Mouse (Mus musculus) stomach, embryonic 15.5 days (tissue): ENCODE results near the gene Vti1a. TPM values are rescaled to one million over a fixed set of nuclear protein-coding genes. Genes with fewer than 3 reads are reported as not detected.

Experiments
- ATAC-seq: fragments of 200-750 bp; cut with Nextera tagmentation; 2 replicates; pipeline ENCODE4 v1.8.0; 2017; ENCODE audit warnings: low read depth, moderate number of reproducible peaks, moderate TSS enrichment; ENCODE audit not compliant: insufficient read depth, low FRiP score
- H3K27ac ChIP-seq: fragments of 300-500 bp; sonication (generic); 2 replicates; pipeline ENCODE4 v1.5.1; 2015; ENCODE audit warnings: mild to moderate bottlenecking, inconsistent platforms
- H3K27me3 ChIP-seq: fragments of 300-500 bp; sonication (generic); replicated peaks from 2 replicates; pipeline ENCODE4 v1.6.1; 2015; ENCODE audit warnings: inconsistent platforms
- H3K36me3 ChIP-seq: fragments of 300-500 bp; sonication (generic); 2 replicates; pipeline ENCODE4 v1.6.1; 2015; ENCODE audit warnings: inconsistent platforms
- H3K4me1 ChIP-seq: fragments of 300-500 bp; sonication (generic); 2 replicates; pipeline ENCODE4 v1.6.1; 2015; ENCODE audit warnings: inconsistent platforms
- H3K4me2 ChIP-seq: fragments of 300-500 bp; sonication (generic); 2 replicates; pipeline ENCODE4 v1.6.1; 2015; ENCODE audit warnings: mild to moderate bottlenecking, inconsistent platforms
- H3K4me3 ChIP-seq: fragments of 300-500 bp; sonication (generic); replicated peaks from 2 replicates; pipeline ENCODE4 v1.5.1; 2015; ENCODE audit warnings: inconsistent platforms
- H3K9ac ChIP-seq: fragments of 300-500 bp; sonication (generic); 2 replicates; pipeline ENCODE4 v1.6.1; 2015; ENCODE audit warnings: inconsistent platforms
- H3K9me3 ChIP-seq: fragments of 300-500 bp; sonication (generic); 2 replicates; pipeline ENCODE4 v1.6.1; 2016; ENCODE audit warnings: inconsistent platforms
- WGBS: fragments of 180-500 bp; shearing (Covaris S2); methylation state at CpG from one replicate; pipeline ENCODE4 v1.1.7; 2015; 5-methylcytosine and 5-hydroxymethylcytosine counted together
- polyA plus RNA-seq: library from polyadenylated mRNA; unstranded; fragments of >200 nt; fragmentation: Nextera tagmentation; extraction: Ambion mirVana; gene quantifications from 2 replicates; pipeline ENCODE4 v1.2.1, GENCODE M21; 2015

Gene Vti1a
- polyA plus RNA-seq, 1 experiment from 2014 or later: 23.5 TPM

- no peak for ATAC-seq
- no peaks in the 10 kb centered on the region for H3K27me3 ChIP-seq
- no peaks in the 10 kb centered on the region for H3K4me1 ChIP-seq
- WGBS: 80% methylated on average over 7 of the region's 7 CpGs
- H3K4me2 ChIP-seq: no peak overlapping the region
- H3K27ac ChIP-seq: no peak overlapping the region
- H3K4me3 ChIP-seq: no peak overlapping the region
- H3K36me3 ChIP-seq: no peaks in the 10 kb centered on the region
- H3K9me3 ChIP-seq: no peaks in the 10 kb centered on the region
- H3K9ac ChIP-seq: no peak overlapping the region
These were observed 336.7 kb downstream of the Vti1a start for GRCm38 (mm10) chr19:55652693-55653265.

DNA sequence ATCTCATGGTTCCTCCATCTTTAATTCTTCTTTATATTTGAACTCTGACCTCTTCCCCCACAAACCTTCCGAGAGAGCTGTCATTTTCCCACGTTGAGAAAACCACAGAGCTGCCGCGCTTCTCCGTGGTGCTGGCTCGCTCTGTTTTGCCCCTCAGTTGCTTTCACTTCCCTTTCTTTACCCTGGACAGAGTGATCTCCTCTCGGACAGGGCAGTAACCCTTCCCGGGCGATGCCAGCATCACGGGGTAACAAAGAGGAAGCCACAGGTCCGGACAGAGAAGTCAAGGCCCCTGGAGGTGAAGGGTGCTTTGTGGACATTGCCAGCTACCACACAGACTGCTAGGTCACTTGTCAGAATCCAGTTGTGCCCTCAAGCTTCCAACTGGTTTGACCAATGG is 344.1 kb downstream of the Vti1a start:
- H3K4me1 ChIP-seq: no peaks in the 10 kb centered on the region
- H3K9me3 ChIP-seq: no peaks in the 10 kb centered on the region
- 84% methylated on average over 11 of the region's 11 CpGs for WGBS
- ATAC-seq: no peak
- H3K27ac ChIP-seq: no peak overlapping the region
- H3K27me3 ChIP-seq: no peaks in the 10 kb centered on the region
- H3K4me3 ChIP-seq: no peak overlapping the region
- H3K4me2 ChIP-seq: no peak overlapping the region
- H3K9ac ChIP-seq: no peak overlapping the region
- H3K36me3 ChIP-seq: no peaks in the 10 kb centered on the region

DNA sequence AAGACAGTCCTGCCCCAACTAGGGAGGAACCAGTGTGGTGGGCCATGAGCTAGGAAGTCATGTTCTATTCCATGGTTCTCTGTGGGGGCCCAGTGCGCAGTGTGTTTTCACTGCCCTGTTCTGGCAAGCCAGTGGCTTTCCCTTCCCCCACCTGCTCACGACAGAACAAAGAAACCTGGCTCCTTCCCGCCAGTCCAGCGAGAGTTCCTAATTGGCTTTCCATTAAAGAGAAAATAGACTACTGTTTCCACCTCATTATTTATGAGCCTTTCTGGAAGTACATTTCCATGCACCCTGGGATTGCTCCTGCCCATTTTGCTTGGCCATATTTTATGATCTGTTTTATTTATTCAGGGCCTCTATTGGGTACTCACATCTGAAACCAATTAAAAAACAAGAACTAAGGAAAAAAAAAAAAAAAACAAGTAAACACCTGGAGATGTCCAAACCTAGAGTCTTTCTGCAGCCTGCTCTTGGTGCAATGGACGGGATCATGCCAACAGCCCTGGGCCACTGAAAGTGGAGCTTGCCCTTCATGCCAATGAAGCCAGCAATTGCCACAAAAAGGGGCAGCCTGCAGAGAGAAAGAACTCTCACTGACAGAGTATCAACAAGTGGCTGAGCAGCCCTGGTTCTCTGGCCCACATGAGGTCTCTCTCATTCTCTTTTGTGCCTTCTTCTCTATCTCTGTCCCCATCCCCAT is 346.6 kb downstream of the Vti1a start:
- Histone ChIP-seq H3K36me3 (no peaks in the 10 kb centered on the region), H3K4me2 (no peak overlapping the region), H3K9ac (no peak overlapping the region), H3K27ac (no peak overlapping the region), H3K4me1 (no peaks in the 10 kb centered on the region), H3K27me3 (no peaks in the 10 kb centered on the region), H3K4me3 (no peak overlapping the region), H3K9me3 (no peaks in the 10 kb centered on the region)
- 46% methylated on average over 5 of the region's 5 CpGs for WGBS
- no peak for ATAC-seq

DNA sequence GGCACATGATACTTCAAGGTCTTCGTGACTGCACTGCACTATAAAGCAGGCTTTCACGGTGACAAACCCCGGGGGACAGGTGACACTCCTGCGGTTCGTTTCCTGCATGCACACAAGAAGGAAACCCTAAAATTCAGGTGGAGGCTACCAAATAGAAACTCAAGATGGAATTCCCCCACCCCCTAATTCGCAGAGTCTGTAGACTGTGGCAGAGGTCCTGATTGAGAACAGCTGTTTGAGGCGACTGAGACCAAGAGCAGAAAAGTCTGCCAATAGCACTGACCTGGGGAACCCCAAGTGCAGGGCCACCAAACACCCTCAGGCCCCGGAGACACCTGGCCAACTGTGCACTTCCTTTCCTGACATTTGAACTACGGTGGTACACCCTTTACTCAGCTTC is 351.7 kb downstream of the Vti1a start:
- H3K9ac ChIP-seq: no peak overlapping the region
- H3K27ac ChIP-seq: no peak overlapping the region
- H3K27me3 ChIP-seq: no peaks in the 10 kb centered on the region
- H3K4me1 ChIP-seq: no peaks in the 10 kb centered on the region
- WGBS: 70% methylated on average over 9 of the region's 9 CpGs
- H3K9me3 ChIP-seq: no peaks in the 10 kb centered on the region
- H3K4me2 ChIP-seq: no peak overlapping the region
- ATAC-seq: no peak
- H3K36me3 ChIP-seq: no peaks in the 10 kb centered on the region
- no peak overlapping the region for H3K4me3 ChIP-seq

- Histone ChIP-seq H3K9ac (no peak overlapping the region), H3K27ac (no peak overlapping the region), H3K4me2 (no peak overlapping the region), H3K27me3 (no peaks in the 10 kb centered on the region), H3K36me3 (no peaks in the 10 kb centered on the region), H3K4me3 (no peak overlapping the region), H3K4me1 (no peaks in the 10 kb centered on the region), H3K9me3 (no peaks in the 10 kb centered on the region)
- no peak for ATAC-seq
- 47% methylated on average over 9 of the region's 9 CpGs for WGBS
These were observed 352.8 kb downstream of the Vti1a start for GRCm38 (mm10) chr19:55668896-55669295.

Other genes starting within 250 kb of the Vti1a start
- gene Gpam, start 189.1 kb upstream of the Vti1a start, polyA plus RNA-seq: 18.0 and 19.0 TPM in 2 replicates
- not detected in 2 replicates for gene Tectb, start 135.6 kb upstream of the Vti1a start, polyA plus RNA-seq
- 0.05 and 0.08 TPM in 2 replicates for gene Gucy2g, start 75.1 kb upstream of the Vti1a start, polyA plus RNA-seq
- gene Acsl5, start 64.4 kb upstream of the Vti1a start, polyA plus RNA-seq: 115 and 116 TPM in 2 replicates
- 96.1 and 96.8 TPM in 2 replicates for gene Zdhhc6, start 263 bp upstream of the Vti1a start, polyA plus RNA-seq